Mouse (Mus musculus): Measurements from ENCODE around the gene Glrx. TPM values are rescaled to one million over a fixed set of nuclear protein-coding genes. Genes with fewer than 3 reads are reported as not detected.

Glrx gene
- polyA plus RNA-seq, 1 experiment from 2014 or later: 99.8 TPM

DNA sequence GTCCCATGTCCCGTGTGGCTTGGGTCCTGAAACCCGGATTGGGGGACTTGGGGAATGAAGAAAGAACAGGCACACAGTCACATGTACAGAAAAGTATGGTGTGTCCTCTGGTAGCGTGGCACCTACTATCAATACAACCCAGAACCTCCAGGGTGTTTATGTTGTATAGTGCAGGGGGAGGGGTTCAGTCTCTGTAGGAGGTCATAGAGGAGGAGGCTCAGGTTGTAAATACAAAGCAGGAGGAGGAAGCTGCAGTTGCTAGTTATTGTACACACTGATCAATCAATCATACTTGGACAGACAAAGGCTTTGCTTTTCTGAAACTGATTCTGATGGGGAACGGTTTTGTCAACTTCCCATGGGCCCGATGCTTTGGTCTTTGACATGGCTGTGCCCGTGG lies 8.0 kb upstream of the Glrx start:
- no peak overlapping the region for H3K9ac ChIP-seq (ENCODE audit: low read length)
- no peaks in the 10 kb centered on the region for H3K36me3 ChIP-seq (ENCODE audit: control insufficient read depth, insufficient read depth, low read length)
- H3K4me3 ChIP-seq (replicated peaks; ENCODE audit: low read length): no peak overlapping the region
- no peak overlapping the region for H3K4me2 ChIP-seq (ENCODE audit: low read depth, low read length)
- no peak for ATAC-seq (ENCODE audit: insufficient read depth, low FRiP score)
- no peaks in the 10 kb centered on the region for H3K27me3 ChIP-seq (ENCODE audit: control insufficient read depth, insufficient read depth, low read length)
- WGBS: 70% methylated on average over 6 of the region's 6 CpGs
- no peaks in the 10 kb centered on the region for H3K9me3 ChIP-seq (replicated peaks; ENCODE audit: control insufficient read depth, low read length)
- no peaks in the 10 kb centered on the region for H3K4me1 ChIP-seq (ENCODE audit: control insufficient read depth, insufficient read depth, low read length)
- H3K27ac ChIP-seq (ENCODE audit: low read length): no peak overlapping the region

DNA sequence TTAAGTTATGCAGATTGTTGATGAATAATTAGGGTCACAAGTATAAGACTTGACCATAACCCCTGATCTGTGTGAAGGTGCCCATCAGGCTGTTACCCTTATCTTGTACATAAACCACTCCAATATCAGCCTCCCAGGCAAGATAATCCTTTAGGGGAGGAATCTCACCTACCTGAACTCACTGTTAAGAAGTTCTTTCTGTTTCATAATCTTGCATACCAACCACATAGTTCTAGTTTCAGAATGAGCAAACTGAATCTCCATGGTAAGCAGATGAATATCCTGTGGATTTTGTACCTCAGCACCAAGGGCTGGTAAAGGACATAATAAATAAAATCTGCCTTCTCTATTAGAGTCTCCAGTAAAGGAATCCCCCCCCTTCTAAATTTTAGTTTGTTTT lies 7.0 kb upstream of the Glrx start:
- no peaks in the 10 kb centered on the region for H3K4me1 ChIP-seq (ENCODE audit: control insufficient read depth, insufficient read depth, low read length)
- no peak overlapping the region for H3K4me2 ChIP-seq (ENCODE audit: low read depth, low read length)
- no peak overlapping the region for H3K9ac ChIP-seq (ENCODE audit: low read length)
- no peaks in the 10 kb centered on the region for H3K27me3 ChIP-seq (ENCODE audit: control insufficient read depth, insufficient read depth, low read length)
- H3K27ac ChIP-seq (ENCODE audit: low read length): no peak overlapping the region
- no peak overlapping the region for H3K4me3 ChIP-seq (replicated peaks; ENCODE audit: low read length)
- ATAC-seq (ENCODE audit: insufficient read depth, low FRiP score): no peak
- H3K9me3 ChIP-seq (replicated peaks; ENCODE audit: control insufficient read depth, low read length): no peaks in the 10 kb centered on the region
- no peaks in the 10 kb centered on the region for H3K36me3 ChIP-seq (ENCODE audit: control insufficient read depth, insufficient read depth, low read length)

DNA sequence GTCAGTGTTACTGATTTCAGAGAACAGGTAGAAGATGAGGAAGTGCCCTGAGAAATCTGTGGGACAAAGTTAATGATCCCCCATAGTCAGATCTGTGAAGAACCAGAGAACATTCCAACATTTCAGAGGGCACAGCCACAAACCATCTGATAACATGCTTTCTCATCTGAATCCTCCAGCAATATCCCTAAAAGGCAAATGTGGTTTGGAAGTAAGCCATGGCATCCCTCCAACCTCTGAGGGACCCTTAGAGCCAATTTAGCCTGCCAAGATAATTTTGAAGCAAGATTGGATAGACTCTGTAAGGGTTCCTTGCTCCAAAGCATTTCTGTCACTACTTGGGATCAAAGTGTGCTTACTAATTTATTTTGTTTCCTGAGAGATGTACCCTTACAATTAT lies 6.2 kb upstream of the Glrx start:
- Histone ChIP-seq H3K4me1 (ENCODE audit: control insufficient read depth, insufficient read depth, low read length) (no peaks in the 10 kb centered on the region), H3K27ac (ENCODE audit: low read length) (no peak overlapping the region), H3K4me3 (replicated peaks; ENCODE audit: low read length) (no peak overlapping the region), H3K9ac (ENCODE audit: low read length) (no peak overlapping the region), H3K9me3 (replicated peaks; ENCODE audit: control insufficient read depth, low read length) (no peaks in the 10 kb centered on the region), H3K36me3 (ENCODE audit: control insufficient read depth, insufficient read depth, low read length) (no peaks in the 10 kb centered on the region), H3K27me3 (ENCODE audit: control insufficient read depth, insufficient read depth, low read length) (no peaks in the 10 kb centered on the region), H3K4me2 (ENCODE audit: low read depth, low read length) (no peak overlapping the region)
- ATAC-seq (ENCODE audit: insufficient read depth, low FRiP score): no peak

DNA sequence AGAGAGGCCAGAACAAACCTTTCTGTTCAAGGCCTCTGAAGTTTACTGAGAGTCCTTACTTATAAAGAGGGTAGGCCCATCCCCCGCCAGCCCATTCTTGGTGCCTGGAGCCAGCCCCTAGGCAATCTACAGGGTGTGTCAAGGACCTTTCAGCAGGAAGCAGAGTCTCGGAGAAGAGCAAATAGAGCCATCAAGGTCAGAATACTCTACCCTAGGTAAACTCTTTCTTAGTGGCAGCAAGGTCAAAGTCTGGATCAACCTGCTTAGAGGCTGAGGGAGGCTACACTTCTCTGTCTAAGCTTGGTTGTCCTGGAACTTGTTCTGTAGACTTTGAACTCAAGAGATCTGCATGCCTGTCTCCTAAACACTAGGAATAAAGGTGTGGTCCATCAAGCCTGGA lies 4.2 kb upstream of the Glrx start:
- Histone ChIP-seq H3K4me1 (ENCODE audit: control insufficient read depth, insufficient read depth, low read length) (peaks cover 3% of the 10 kb centered on the region; the same call in 1 of the 2 replicates), H3K27ac (ENCODE audit: low read length) (peak overlapping the region; percentile 13; the same call in 1 of the 2 replicates), H3K4me2 (ENCODE audit: low read depth, low read length) (no peak overlapping the region), H3K27me3 (ENCODE audit: control insufficient read depth, insufficient read depth, low read length) (no peaks in the 10 kb centered on the region), H3K9ac (ENCODE audit: low read length) (no peak overlapping the region), H3K9me3 (replicated peaks; ENCODE audit: control insufficient read depth, low read length) (no peaks in the 10 kb centered on the region), H3K4me3 (replicated peaks; ENCODE audit: low read length) (no peak overlapping the region), H3K36me3 (ENCODE audit: control insufficient read depth, insufficient read depth, low read length) (no peaks in the 10 kb centered on the region)
- WGBS: 58% methylated on average over 2 of the region's 2 CpGs
- ATAC-seq (ENCODE audit: insufficient read depth, low FRiP score): peak; percentile 24; the same call in 1 of the 2 replicates

DNA sequence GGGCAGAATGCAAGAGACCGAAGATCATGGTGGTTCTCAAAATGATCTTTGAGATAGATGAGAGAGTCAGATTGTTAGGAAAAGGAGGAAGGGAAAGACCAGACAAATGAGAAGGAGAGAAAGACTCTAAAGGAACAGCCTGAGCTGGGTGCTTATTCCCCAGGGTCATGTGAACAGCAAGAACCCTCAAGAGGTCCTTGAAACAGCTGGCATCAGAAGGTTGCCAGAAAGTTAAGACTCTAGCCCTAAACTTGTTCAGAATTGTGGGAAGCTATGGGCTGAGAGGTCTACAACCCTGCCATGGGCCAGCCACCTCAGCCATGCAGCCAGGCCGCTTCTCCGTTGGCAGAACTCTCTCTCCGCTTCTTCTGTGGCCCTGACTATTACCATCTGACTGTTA lies 1.2 kb upstream of the Glrx start:
- H3K9me3 ChIP-seq (replicated peaks; ENCODE audit: control insufficient read depth, low read length): no peaks in the 10 kb centered on the region
- 80% methylated on average over 4 of the region's 4 CpGs for WGBS

DNA sequence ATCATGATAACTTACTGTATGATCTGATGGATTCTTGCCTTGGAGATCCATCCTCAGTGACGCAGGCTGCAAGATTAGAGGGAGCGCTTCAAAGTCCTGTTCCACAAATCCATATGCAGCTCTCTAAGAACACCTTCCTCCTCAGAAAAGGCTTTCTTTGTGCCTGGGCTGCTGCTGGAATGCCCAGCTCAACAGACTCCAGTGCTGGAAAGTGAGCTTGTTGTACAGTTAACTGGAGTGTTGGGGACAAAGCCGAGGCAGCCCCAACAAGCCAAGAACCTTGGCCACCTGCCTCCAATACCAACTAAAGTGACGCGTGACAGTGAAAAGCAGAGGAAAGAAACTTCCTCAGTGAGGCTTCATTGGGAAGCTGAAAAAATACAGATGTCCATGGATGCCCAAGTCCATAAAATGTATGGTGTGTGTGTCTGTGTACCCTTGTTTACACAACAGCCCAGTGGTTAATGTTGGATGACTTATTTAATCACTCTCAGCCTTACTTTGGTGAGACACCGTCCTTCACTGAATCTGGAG lies 1.2 kb downstream of the Glrx start:
- no peak for ATAC-seq (ENCODE audit: insufficient read depth, low FRiP score)
- H3K36me3 ChIP-seq (ENCODE audit: control insufficient read depth, insufficient read depth, low read length): no peaks in the 10 kb centered on the region
- peak overlapping the region; percentile 66 for H3K9ac ChIP-seq (ENCODE audit: low read length)
- H3K27ac ChIP-seq (ENCODE audit: low read length): peak overlapping the region; percentile 79
- peaks cover 17% of the 10 kb centered on the region for H3K4me1 ChIP-seq (ENCODE audit: control insufficient read depth, insufficient read depth, low read length)
- no peaks in the 10 kb centered on the region for H3K27me3 ChIP-seq (ENCODE audit: control insufficient read depth, insufficient read depth, low read length)
- H3K4me3 ChIP-seq (replicated peaks; ENCODE audit: low read length): peak overlapping the region; percentile 54
- H3K9me3 ChIP-seq (replicated peaks; ENCODE audit: control insufficient read depth, low read length): no peaks in the 10 kb centered on the region
- WGBS: 41% methylated on average over 6 of the region's 6 CpGs
- H3K4me2 ChIP-seq (ENCODE audit: low read depth, low read length): peak overlapping the region; percentile 66

More for the DNA sequence above, 1.2 kb upstream of the Glrx start:
- H3K4me3 ChIP-seq (replicated peaks; ENCODE audit: low read length): no peak overlapping the region
- ATAC-seq (ENCODE audit: insufficient read depth, low FRiP score): no peak
- H3K27ac ChIP-seq (ENCODE audit: low read length): no peak overlapping the region
- peaks cover 17% of the 10 kb centered on the region for H3K4me1 ChIP-seq (ENCODE audit: control insufficient read depth, insufficient read depth, low read length)
- no peak overlapping the region for H3K9ac ChIP-seq (ENCODE audit: low read length)
- H3K27me3 ChIP-seq (ENCODE audit: control insufficient read depth, insufficient read depth, low read length): no peaks in the 10 kb centered on the region
- no peaks in the 10 kb centered on the region for H3K36me3 ChIP-seq (ENCODE audit: control insufficient read depth, insufficient read depth, low read length)
- H3K4me2 ChIP-seq (ENCODE audit: low read depth, low read length): no peak overlapping the region

DNA sequence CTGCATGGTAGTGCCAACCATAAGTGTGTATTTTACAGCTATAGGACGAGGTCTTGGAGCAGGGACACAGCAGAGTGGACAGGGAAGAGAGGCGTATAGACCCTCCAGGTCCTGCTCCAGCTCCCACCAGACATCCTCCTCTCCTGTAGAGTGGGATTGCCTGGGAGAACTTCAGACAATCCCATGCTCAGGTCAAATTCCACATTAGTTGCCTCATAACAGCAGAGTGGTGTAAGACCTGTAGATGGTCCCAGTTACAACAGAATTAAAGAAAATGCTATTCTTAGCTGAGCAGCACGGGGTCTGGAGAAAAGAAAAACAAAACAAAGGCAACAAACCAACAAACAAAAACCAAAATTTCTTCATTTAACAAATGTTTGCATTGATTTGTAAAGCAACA lies 2.3 kb downstream of the Glrx start:
- no peak for ATAC-seq (ENCODE audit: insufficient read depth, low FRiP score)
- Histone ChIP-seq H3K4me2 (ENCODE audit: low read depth, low read length) (peak overlapping the region; percentile 66), H3K27me3 (ENCODE audit: control insufficient read depth, insufficient read depth, low read length) (no peaks in the 10 kb centered on the region), H3K9ac (ENCODE audit: low read length) (no peak overlapping the region), H3K27ac (ENCODE audit: low read length) (no peak overlapping the region), H3K4me1 (ENCODE audit: control insufficient read depth, insufficient read depth, low read length) (peaks cover 17% of the 10 kb centered on the region), H3K4me3 (replicated peaks; ENCODE audit: low read length) (peak overlapping the region; percentile 54), H3K36me3 (ENCODE audit: control insufficient read depth, insufficient read depth, low read length) (no peaks in the 10 kb centered on the region), H3K9me3 (replicated peaks; ENCODE audit: control insufficient read depth, low read length) (no peaks in the 10 kb centered on the region)
- 75% methylated on average over 3 of the region's 3 CpGs for WGBS

DNA sequence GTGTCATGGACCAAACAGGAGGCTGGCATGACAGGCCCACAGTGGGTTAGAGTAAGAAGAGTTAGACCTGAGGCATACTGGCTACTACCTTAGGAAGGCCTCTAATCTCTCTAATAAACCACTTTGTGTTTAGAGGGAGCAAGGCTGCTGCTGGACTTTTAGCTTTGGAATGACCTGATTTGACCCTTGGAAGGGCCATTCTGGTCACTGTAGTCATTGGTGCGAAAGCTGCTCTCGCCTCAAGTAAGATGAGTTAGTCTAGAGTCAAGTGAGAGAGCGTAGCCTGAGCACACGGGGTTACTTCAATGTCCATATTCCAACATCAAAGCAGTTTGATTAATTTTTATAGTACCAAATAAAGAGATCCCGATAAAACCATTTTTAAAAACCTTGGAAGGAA lies 3.7 kb downstream of the Glrx start:
- Histone ChIP-seq H3K4me2 (ENCODE audit: low read depth, low read length) (no peak overlapping the region), H3K27ac (ENCODE audit: low read length) (no peak overlapping the region), H3K27me3 (ENCODE audit: control insufficient read depth, insufficient read depth, low read length) (no peaks in the 10 kb centered on the region), H3K36me3 (ENCODE audit: control insufficient read depth, insufficient read depth, low read length) (no peaks in the 10 kb centered on the region), H3K4me3 (replicated peaks; ENCODE audit: low read length) (no peak overlapping the region), H3K9ac (ENCODE audit: low read length) (no peak overlapping the region), H3K9me3 (replicated peaks; ENCODE audit: control insufficient read depth, low read length) (no peaks in the 10 kb centered on the region), H3K4me1 (ENCODE audit: control insufficient read depth, insufficient read depth, low read length) (peaks cover 17% of the 10 kb centered on the region)
- no peak for ATAC-seq (ENCODE audit: insufficient read depth, low FRiP score)
- 84% methylated on average over 5 of the region's 5 CpGs for WGBS

DNA sequence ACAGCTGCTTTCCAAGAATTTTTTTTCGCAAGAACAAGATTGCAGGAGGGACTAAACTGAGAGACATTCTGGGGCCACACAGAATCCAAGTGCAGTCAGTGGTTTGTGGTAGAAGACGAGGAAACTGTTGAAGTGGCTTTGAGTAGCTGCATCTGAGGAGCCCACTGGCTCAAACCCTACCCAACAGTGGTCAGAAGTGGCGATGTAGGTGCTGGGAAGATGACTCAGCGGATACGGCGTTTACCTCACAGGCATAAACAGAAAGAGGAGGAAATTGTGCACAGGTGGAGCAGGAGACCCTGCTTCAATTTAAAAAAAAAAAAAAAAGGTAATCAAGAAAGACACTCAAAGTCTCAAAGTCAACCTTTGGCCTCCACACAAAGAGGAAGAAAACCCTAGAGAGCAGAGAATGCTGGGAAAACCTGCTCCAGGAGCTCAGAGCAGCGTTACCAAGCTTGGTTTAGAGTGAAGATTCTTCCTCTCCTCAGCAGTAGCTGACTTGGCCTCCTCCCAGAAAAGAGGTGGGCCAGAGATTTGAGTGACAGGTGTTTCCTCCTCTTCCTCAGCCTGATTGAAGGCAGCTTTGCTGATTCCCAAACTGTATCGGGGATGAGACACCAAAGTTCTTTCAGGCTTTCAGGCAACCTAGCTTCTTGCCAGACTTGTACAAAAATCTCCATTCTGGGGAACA lies 4.5 kb downstream of the Glrx start:
- 71% methylated on average over 8 of the region's 8 CpGs for WGBS
- no peak for ATAC-seq (ENCODE audit: insufficient read depth, low FRiP score)
- Histone ChIP-seq H3K9ac (ENCODE audit: low read length) (no peak overlapping the region), H3K4me3 (replicated peaks; ENCODE audit: low read length) (no peak overlapping the region), H3K27ac (ENCODE audit: low read length) (no peak overlapping the region), H3K36me3 (ENCODE audit: control insufficient read depth, insufficient read depth, low read length) (no peaks in the 10 kb centered on the region), H3K4me1 (ENCODE audit: control insufficient read depth, insufficient read depth, low read length) (peaks cover 17% of the 10 kb centered on the region), H3K4me2 (ENCODE audit: low read depth, low read length) (no peak overlapping the region), H3K9me3 (replicated peaks; ENCODE audit: control insufficient read depth, low read length) (no peaks in the 10 kb centered on the region), H3K27me3 (ENCODE audit: control insufficient read depth, insufficient read depth, low read length) (no peaks in the 10 kb centered on the region)
